Mouse (Mus musculus) brain, embryonic 14.5 days (tissue): ENCODE measurements around the gene Kdelr3.

Source experiments
- CTCF ChIP-seq: fragments of 200-500 bp; IDR thresholded peaks from 2 replicates; pipeline ENCODE4 v1.5.1; 2012; ENCODE audit warnings: inconsistent platforms, mild to moderate bottlenecking, moderate library complexity, borderline replicate concordance; ENCODE audit not compliant: insufficient read depth, insufficient read length; ENCODE audit errors: extremely low read depth
- POLR2A ChIP-seq: fragments of 200-500 bp; IDR thresholded peaks from 2 replicates; pipeline ENCODE4 v1.6.1; 2012; ENCODE audit warnings: mild to moderate bottlenecking, inconsistent platforms, borderline replicate concordance; ENCODE audit not compliant: poor library complexity, insufficient read depth, insufficient read length, severe bottlenecking; ENCODE audit errors: extremely low read depth

GRCm38 (mm10) chr15:79481181-79481688 lies 35.0 kb upstream of the Kdelr3 start:
- TF ChIP-seq POLR2A (no peak), CTCF (no peak)
